Mouse (Mus musculus): ENCODE results near the gene Bard1.

Gene Bard1

DNA sequence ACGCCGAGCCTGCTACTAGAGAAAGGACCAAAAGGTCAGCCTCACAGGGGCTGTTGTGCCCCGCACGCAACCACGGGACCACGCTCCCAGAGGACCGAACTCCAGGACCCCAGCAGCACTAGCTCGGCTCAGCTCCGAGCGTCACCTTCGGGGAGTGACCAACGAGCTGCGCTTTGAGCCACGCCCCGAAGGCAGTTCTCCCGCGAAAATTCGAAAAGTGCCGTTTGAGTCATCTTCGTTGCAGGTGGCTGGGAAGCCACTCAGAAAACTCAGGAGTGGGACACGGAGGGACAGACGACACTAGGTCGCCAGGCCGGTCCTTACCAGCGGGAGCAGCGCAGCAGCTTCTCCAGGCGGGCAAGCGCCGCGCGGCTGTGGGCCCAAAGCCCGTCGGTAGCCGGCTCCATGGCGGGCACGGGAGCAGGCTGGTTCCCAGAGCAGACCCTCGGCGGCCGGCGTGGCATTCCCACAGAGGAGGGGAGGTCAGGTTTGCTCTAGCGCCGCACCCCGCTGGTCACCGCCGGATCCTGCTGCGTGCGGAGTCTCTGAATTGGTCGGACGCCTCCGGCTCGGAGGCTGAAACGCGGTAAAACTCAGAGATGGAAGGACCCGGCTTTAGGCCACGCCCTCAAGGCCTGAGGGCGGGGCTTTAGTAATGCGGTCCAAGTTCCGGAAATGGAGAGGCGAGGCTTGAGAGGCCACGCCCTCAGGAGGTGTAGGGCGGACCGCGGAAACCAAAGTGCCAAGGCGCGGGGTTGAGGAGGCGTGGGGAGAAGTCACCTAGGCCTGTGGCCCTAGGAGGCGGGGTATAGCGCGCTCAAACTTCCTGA is at the start of gene Bard1:
Gene Bard1, minus strand, starts transcription at position 803 of the 830 bp plus-strand sequence.
- peak; percentile 98 for DNase-seq

DNA sequence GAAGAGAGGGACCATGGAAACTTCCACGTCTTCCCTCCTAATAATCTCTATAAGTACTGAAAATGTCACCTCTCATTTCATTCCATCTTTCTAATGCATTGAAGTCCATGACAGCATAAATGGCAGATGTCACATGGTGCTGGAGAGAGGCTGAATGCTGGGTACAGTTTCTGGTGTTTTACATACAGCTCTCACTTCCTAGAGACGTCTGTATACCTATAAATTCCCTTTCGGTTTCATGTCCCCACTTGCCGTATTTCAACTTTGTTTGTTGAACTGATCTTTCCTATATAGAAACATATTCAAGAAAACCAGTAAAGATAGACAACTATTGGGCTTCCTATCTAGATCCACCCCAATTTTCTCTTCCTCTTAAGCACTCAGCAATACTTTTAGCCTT is 24.2 kb upstream of the Bard1 start:
- no peak for DNase-seq

DNA sequence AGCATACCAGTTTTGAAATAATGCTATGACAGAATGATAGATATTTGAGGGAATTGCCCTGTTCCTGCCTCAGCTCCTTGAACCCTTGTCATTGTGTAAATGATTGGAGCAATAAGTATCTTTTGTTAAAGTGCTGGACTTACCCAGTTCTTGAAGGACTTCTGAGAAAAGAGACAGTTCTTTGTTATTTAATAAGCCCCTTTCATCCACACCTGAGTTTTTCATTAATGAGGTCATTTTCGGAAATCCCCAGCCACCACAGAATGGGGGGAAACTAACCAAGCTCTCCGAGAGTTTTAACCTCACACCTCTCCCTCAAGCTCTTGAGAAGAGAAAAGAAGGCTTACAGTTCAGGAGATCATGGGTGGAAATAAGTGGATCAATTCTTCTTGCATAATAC is 15.6 kb upstream of the Bard1 start:
- no peak for DNase-seq

DNA sequence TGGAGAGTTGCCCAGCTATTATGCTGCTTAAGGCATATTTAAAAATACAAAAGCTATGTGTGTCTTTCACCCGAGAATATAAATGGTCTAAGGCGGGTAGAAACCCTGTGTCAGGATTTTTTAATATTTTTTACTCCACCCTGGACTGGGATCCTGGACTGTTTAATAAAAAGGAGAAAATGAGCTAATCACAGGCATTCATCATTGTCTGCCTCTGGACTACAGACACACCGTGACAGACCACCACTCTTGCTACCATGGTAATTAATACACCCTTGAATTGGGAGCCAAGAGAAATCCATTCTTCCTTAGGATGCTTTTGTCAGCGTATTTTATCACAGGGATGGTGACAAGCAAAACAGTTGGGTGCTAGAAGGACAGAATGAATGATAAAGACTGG is 14.3 kb upstream of the Bard1 start:
- DNase-seq: no peak

DNA sequence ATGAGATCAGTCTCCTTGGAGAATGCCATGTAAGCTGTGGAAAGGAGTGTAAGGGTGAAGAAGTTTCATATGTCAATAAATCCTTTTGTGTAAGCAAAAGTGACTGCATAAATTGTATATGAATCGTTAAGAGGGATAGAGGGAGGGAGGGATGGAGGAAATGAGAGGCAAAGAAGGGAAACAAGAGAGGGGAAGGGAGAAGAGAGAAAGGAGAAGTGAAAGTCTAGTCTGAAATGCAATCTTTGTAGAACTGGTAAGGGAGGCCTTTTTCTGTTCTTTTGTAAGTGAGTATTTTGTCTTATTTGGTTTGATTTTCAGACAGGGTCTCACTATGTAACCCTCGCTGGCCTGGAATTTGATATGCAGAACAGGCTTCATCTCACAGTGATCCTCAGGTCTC is 12.8 kb upstream of the Bard1 start:
- no peak for DNase-seq

GRCm38 (mm10) chr1:71109858-71110257 is 6.9 kb upstream of the Bard1 start:
- DNase-seq: no peak

GRCm38 (mm10) chr1:71106127-71106526 is 3.2 kb upstream of the Bard1 start:
- DNase-seq: no peak

- no peak for DNase-seq
Measured at GRCm38 (mm10) chr1:71105724-71106123, 2.8 kb upstream of the Bard1 start.

DNA sequence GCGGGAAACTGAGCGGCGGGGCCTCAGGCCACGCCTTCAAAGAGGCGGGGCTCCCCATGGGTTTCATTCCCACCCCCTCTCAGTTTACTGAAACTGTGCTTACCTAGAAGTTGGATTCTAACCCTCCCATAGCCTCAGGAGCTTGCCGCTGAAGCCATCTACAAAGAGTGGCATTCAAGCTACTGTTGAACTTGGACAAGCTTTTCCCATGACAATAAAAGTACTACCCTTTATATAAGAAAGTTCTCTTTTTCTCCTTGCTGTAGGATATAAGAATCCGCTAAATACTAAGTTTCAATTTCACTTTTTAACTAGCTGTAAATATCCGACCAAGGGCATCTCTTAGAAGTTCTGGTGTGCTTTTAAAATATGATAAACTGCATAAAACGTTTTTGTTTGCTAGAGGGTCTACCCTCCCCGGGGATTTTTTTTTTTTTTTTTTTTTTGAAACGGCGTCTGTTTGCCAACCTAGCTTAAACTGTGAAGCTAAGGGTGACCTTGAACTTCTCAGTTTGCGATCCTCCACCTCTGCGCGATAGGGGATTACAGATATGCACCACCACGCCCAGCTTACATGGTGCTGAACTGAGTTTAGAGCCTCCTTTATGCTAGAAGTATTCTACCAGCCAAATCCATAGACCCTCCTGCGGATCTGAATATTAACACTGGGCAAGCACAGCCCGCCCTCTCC is 373 bp upstream of the Bard1 start:
- DNase-seq: peak; percentile 15

DNA sequence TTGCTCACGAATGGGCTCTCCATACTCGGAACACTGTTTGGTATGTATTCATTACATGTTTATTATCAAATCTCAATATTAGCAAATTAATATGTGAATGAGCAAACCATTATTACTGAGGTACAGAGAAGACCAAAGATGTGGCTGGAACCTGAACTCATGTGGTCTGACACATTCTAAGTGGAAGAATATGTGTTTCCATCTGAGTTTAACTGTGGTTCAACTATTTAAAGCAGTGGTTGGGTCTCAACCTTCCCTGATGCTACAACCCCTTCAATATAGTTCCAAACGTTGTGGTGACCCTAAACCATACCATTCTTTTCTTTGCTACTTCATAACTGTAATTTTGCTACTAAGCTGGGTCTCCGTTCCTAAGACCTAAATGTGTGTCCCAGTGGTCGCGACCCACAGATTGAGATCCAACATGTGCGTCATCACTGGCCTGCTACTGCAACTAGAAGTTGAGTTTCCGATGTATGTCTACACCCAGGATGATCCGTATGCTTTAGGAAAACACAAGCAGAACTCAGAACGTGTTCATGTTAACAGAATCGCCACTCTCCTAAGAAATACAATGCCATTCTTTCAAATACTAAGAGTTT is 1.5 kb downstream of the Bard1 start:
- DNase-seq: no peak

- DNase-seq: no peak
Measured at GRCm38 (mm10) chr1:71100591-71101368, 2.2 kb downstream of the Bard1 start.

DNA sequence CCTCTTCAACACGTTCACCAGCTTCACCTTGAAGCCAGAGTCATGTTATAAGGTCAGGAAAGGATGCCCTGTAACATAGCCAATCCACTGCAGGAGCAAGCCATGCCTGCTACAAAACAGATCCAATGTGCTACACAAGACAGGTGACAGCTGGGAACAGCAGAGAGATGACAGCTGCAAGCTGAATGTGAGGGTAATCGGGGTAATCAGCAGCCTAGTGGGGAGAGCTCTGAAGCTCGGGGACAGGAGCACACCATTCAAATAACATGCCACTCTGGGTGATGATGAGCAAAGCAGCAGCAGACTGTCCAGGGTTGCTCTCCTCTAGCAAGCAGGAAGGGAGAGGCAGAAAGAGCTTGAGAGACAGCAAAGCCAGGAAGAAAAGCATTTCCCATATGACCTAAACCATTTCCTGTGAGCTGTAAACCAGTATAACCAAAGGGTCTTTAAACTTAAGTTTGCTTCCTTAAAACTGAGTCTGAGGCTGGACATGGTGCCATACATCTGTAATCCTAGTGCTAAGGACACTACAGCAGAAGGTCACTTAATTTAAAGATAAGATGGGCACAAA is 2.9 kb downstream of the Bard1 start:
- no peak for DNase-seq

- DNase-seq: no peak
Measured at GRCm38 (mm10) chr1:71096031-71096430, 6.9 kb downstream of the Bard1 start.

DNA sequence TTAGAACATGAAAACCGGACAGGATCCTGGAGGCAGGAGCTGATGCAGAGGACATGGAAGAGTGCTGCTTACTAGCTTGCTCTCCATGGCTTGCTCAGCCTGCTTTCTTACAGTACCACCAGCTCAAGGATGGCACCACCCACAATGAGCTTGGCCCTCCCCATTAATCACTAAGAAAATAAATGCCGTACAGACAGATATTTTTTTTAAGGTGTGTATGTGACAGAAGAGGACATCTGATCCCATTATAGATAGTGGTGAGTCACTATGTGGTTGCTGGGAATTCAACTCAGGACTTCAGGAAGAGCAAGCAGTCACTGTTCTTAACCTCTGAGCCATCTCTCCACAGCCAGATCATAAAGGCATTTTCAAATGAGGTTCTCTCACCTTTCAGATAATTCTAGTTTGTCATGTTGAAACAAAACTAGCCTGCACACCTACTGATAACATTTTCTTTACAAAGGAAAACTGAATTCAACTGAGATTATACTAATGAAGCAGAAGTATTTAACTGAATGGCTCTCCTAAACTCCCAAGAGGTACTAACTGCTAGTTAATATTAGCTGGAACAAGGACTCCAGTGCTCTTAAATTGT is 7.6 kb downstream of the Bard1 start:
- no peak for DNase-seq

GRCm38 (mm10) chr1:71075651-71076050 is 27.3 kb downstream of the Bard1 start:
- DNase-seq: no peak

- no peak for DNase-seq
Measured at GRCm38 (mm10) chr1:71070771-71071170, 32.2 kb downstream of the Bard1 start.

GRCm38 (mm10) chr1:71068728-71069304 is 34.1 kb downstream of the Bard1 start:
- DNase-seq: no peak

GRCm38 (mm10) chr1:71063885-71064492 is 39.0 kb downstream of the Bard1 start:
- no peak for DNase-seq

DNA sequence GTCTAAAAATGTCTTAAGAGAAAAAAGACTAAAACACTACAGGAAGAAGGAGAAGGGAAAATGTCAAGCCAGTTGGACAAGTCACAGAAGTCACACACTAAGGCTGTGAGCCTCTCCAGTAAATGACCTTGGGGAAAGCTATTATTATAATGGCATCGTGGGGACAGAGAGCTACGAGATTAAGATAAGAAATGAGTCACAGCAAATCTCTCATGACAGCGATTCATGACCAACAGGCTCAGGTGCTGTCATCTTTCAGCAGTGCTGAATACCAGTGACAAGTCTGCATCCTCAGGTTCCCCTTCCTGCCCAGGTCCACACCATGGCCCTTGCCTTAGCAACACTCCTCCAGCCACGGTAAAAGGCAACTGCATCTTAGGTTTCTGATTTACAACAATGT is 46.8 kb downstream of the Bard1 start:
- DNase-seq: no peak

GRCm38 (mm10) chr1:71055454-71055853 is 47.5 kb downstream of the Bard1 start:
- DNase-seq: no peak

- no peak for DNase-seq
Measured at GRCm38 (mm10) chr1:71052756-71053155, 50.2 kb downstream of the Bard1 start.

GRCm38 (mm10) chr1:71052252-71052651 is 50.7 kb downstream of the Bard1 start:
- DNase-seq: no peak
